Mouse (Mus musculus): ENCODE results near the gene Ube2e1. TPM values are rescaled to one million over a fixed set of nuclear protein-coding genes. Genes with fewer than 3 reads are reported as not detected.

Ube2e1 gene
- 197 and 200 TPM in 2 replicates for polyA plus RNA-seq (2016; fragmentation: Nextera tagmentation; extraction: Ambion mirVana)

GRCm38 (mm10) chr14:18331693-18332131, at the start of gene Ube2e1:
Ube2e1 (minus strand) TSS chr14:18331859.
- H3K27me3 ChIP-seq (replicated peaks), result no peaks in the 10 kb centered on the region
- peak within 1 kb of the TSS; percentile 78 for H3K4me2 ChIP-seq (replicated peaks)
- under 1% methylated on average over 28 of the region's 39 CpGs for WGBS
- H3K4me1 ChIP-seq, result peaks cover 21% of the 10 kb centered on the region
- peak within 1 kb of the TSS; percentile 64 for H3K27ac ChIP-seq
- H3K9me3 ChIP-seq, result no peaks in the 10 kb centered on the region
- H3K36me3 ChIP-seq, result 0 out of 2 replicates have a peak, but pooled peaks cover 3% of the 10 kb centered on the region
- H3K4me3 ChIP-seq, result peak within 1 kb of the TSS; percentile 96
- peak within 1 kb of the TSS; percentile 99 for H3K9ac ChIP-seq
- peak; percentile 89 for ATAC-seq (ENCODE audit: low FRiP score, low read depth)

- Histone ChIP-seq H3K4me1 (no peaks in the 10 kb centered on the region), H3K36me3 (no peaks in the 10 kb centered on the region), H3K27me3 (replicated peaks) (no peaks in the 10 kb centered on the region), H3K9me3 (no peaks in the 10 kb centered on the region), H3K27ac (no peak overlapping the region), H3K9ac (no peak overlapping the region), H3K4me2 (replicated peaks) (no peak overlapping the region), H3K4me3 (no peak overlapping the region)
- WGBS, result 68% methylated on average over 5 of the region's 5 CpGs
- ATAC-seq (ENCODE audit: low FRiP score, low read depth), result no peak
Observed at GRCm38 (mm10) chr14:18379841-18380240, 48.2 kb upstream of the Ube2e1 start.

- Histone ChIP-seq H3K9ac (no peak overlapping the region), H3K4me3 (no peak overlapping the region), H3K36me3 (no peaks in the 10 kb centered on the region), H3K4me2 (replicated peaks) (no peak overlapping the region), H3K4me1 (peaks cover 10% of the 10 kb centered on the region; the same call in 1 of the 2 replicates), H3K9me3 (no peaks in the 10 kb centered on the region), H3K27ac (no peak overlapping the region), H3K27me3 (replicated peaks) (no peaks in the 10 kb centered on the region)
- no peak for ATAC-seq (ENCODE audit: low FRiP score, low read depth)
- 72% methylated on average over 8 of the region's 8 CpGs for WGBS
Observed at GRCm38 (mm10) chr14:18377944-18378575, 46.4 kb upstream of the Ube2e1 start.

GRCm38 (mm10) chr14:18376206-18376605, 44.5 kb upstream of the Ube2e1 start:
- Histone ChIP-seq H3K4me1 (peaks cover 10% of the 10 kb centered on the region; the same call in 1 of the 2 replicates), H3K4me3 (no peak overlapping the region), H3K27me3 (replicated peaks) (no peaks in the 10 kb centered on the region), H3K9ac (no peak overlapping the region), H3K36me3 (no peaks in the 10 kb centered on the region), H3K4me2 (replicated peaks) (no peak overlapping the region), H3K9me3 (no peaks in the 10 kb centered on the region), H3K27ac (no peak overlapping the region)
- no peak for ATAC-seq (ENCODE audit: low FRiP score, low read depth)
- 81% methylated on average over 3 of the region's 3 CpGs for WGBS

- Histone ChIP-seq H3K27ac (no peak overlapping the region), H3K4me3 (no peak overlapping the region), H3K36me3 (no peaks in the 10 kb centered on the region), H3K9ac (no peak overlapping the region), H3K9me3 (no peaks in the 10 kb centered on the region), H3K4me2 (replicated peaks) (no peak overlapping the region), H3K4me1 (peaks cover 10% of the 10 kb centered on the region; the same call in 1 of the 2 replicates), H3K27me3 (replicated peaks) (no peaks in the 10 kb centered on the region)
- ATAC-seq (ENCODE audit: low FRiP score, low read depth), result peak; percentile 77
- 29% methylated on average over 6 of the region's 6 CpGs for WGBS
Observed at GRCm38 (mm10) chr14:18373758-18374405, 42.2 kb upstream of the Ube2e1 start.

- H3K4me1 ChIP-seq, result peaks cover 10% of the 10 kb centered on the region; the same call in 1 of the 2 replicates
- H3K27ac ChIP-seq, result no peak overlapping the region
- 79% methylated on average over 9 of the region's 9 CpGs for WGBS
- H3K9ac ChIP-seq, result no peak overlapping the region
- no peak overlapping the region for H3K4me3 ChIP-seq
- no peaks in the 10 kb centered on the region for H3K27me3 ChIP-seq (replicated peaks)
- H3K36me3 ChIP-seq, result no peaks in the 10 kb centered on the region
- ATAC-seq (ENCODE audit: low FRiP score, low read depth), result no peak
- H3K9me3 ChIP-seq, result no peaks in the 10 kb centered on the region
- no peak overlapping the region for H3K4me2 ChIP-seq (replicated peaks)
Observed at GRCm38 (mm10) chr14:18372761-18373610, 41.3 kb upstream of the Ube2e1 start.

- Histone ChIP-seq H3K9ac (no peak overlapping the region), H3K27me3 (replicated peaks) (no peaks in the 10 kb centered on the region), H3K4me3 (no peak overlapping the region), H3K27ac (no peak overlapping the region), H3K4me2 (replicated peaks) (no peak overlapping the region), H3K36me3 (no peaks in the 10 kb centered on the region), H3K4me1 (peaks cover 7% of the 10 kb centered on the region; the same call in 1 of the 2 replicates), H3K9me3 (no peaks in the 10 kb centered on the region)
- ATAC-seq (ENCODE audit: low FRiP score, low read depth), result no peak
Observed at GRCm38 (mm10) chr14:18369031-18369430, 37.4 kb upstream of the Ube2e1 start.

GRCm38 (mm10) chr14:18367025-18367424, 35.4 kb upstream of the Ube2e1 start:
- H3K27ac ChIP-seq, result no peak overlapping the region
- WGBS, result 51% methylated on average over 5 of the region's 5 CpGs
- no peak overlapping the region for H3K9ac ChIP-seq
- ATAC-seq (ENCODE audit: low FRiP score, low read depth), result no peak
- no peaks in the 10 kb centered on the region for H3K4me1 ChIP-seq
- H3K9me3 ChIP-seq, result no peaks in the 10 kb centered on the region
- no peaks in the 10 kb centered on the region for H3K36me3 ChIP-seq
- H3K27me3 ChIP-seq (replicated peaks), result no peaks in the 10 kb centered on the region
- H3K4me3 ChIP-seq, result no peak overlapping the region
- no peak overlapping the region for H3K4me2 ChIP-seq (replicated peaks)

- 70% methylated on average over 3 of the region's 3 CpGs for WGBS
- H3K36me3 ChIP-seq, result no peaks in the 10 kb centered on the region
- no peak overlapping the region for H3K4me2 ChIP-seq (replicated peaks)
- H3K9me3 ChIP-seq, result no peaks in the 10 kb centered on the region
- no peaks in the 10 kb centered on the region for H3K4me1 ChIP-seq
- H3K27ac ChIP-seq, result no peak overlapping the region
- H3K9ac ChIP-seq, result no peak overlapping the region
- H3K4me3 ChIP-seq, result no peak overlapping the region
- no peaks in the 10 kb centered on the region for H3K27me3 ChIP-seq (replicated peaks)
- ATAC-seq (ENCODE audit: low FRiP score, low read depth), result no peak
Observed at GRCm38 (mm10) chr14:18364321-18364720, 32.7 kb upstream of the Ube2e1 start.

- 71% methylated on average over 2 of the region's 2 CpGs for WGBS
- ATAC-seq (ENCODE audit: low FRiP score, low read depth), result no peak
Observed at GRCm38 (mm10) chr14:18356442-18356841, 24.8 kb upstream of the Ube2e1 start.

GRCm38 (mm10) chr14:18355514-18356190, 24.0 kb upstream of the Ube2e1 start:
- Histone ChIP-seq H3K27ac (no peak overlapping the region), H3K9me3 (no peaks in the 10 kb centered on the region), H3K4me1 (no peaks in the 10 kb centered on the region), H3K4me3 (no peak overlapping the region), H3K27me3 (replicated peaks) (no peaks in the 10 kb centered on the region), H3K9ac (no peak overlapping the region), H3K36me3 (no peaks in the 10 kb centered on the region), H3K4me2 (replicated peaks) (no peak overlapping the region)
- ATAC-seq (ENCODE audit: low FRiP score, low read depth), result no peak
- WGBS, result 86% methylated on average over 6 of the region's 6 CpGs

More at GRCm38 (mm10) chr14:18356442-18356841, 24.8 kb upstream of the Ube2e1 start:
- H3K27ac ChIP-seq, result no peak overlapping the region
- no peaks in the 10 kb centered on the region for H3K4me1 ChIP-seq
- H3K4me3 ChIP-seq, result no peak overlapping the region
- H3K9ac ChIP-seq, result no peak overlapping the region
- no peaks in the 10 kb centered on the region for H3K9me3 ChIP-seq
- H3K36me3 ChIP-seq, result no peaks in the 10 kb centered on the region
- no peaks in the 10 kb centered on the region for H3K27me3 ChIP-seq (replicated peaks)
- no peak overlapping the region for H3K4me2 ChIP-seq (replicated peaks)

GRCm38 (mm10) chr14:18353525-18353924, 21.9 kb upstream of the Ube2e1 start:
- no peaks in the 10 kb centered on the region for H3K27me3 ChIP-seq (replicated peaks)
- no peak overlapping the region for H3K9ac ChIP-seq
- no peaks in the 10 kb centered on the region for H3K9me3 ChIP-seq
- 70% methylated on average over 3 of the region's 3 CpGs for WGBS
- H3K27ac ChIP-seq, result no peak overlapping the region
- no peaks in the 10 kb centered on the region for H3K4me1 ChIP-seq
- no peak overlapping the region for H3K4me3 ChIP-seq
- H3K4me2 ChIP-seq (replicated peaks), result no peak overlapping the region
- no peak for ATAC-seq (ENCODE audit: low FRiP score, low read depth)
- H3K36me3 ChIP-seq, result no peaks in the 10 kb centered on the region

Data from neural tube, embryonic 12.5 days (tissue).